Mouse (Mus musculus) stomach, embryonic 16.5 days (tissue): ENCODE measurements around the gene Phox2a. TPM values are rescaled to one million over a fixed set of nuclear protein-coding genes. Genes with fewer than 3 reads are reported as not detected.

Experiments used
- ATAC-seq: fragments of 200-750 bp; cut with Nextera tagmentation; 2 replicates; pipeline ENCODE4 v1.8.0; 2017; ENCODE audit warnings: moderate number of reproducible peaks, moderate TSS enrichment; ENCODE audit not compliant: insufficient read depth, low FRiP score
- H3K27ac ChIP-seq: fragments of 300-500 bp; sonication (generic); 2 replicates; pipeline ENCODE4 v1.5.1; 2014; ENCODE audit warnings: low read length
- H3K27me3 ChIP-seq: fragments of 300-500 bp; sonication (generic); 2 replicates; pipeline ENCODE4 v1.6.1; 2014; ENCODE audit warnings: low read length, control low read depth, mixed read lengths; ENCODE audit not compliant: control insufficient read depth, insufficient read depth
- H3K36me3 ChIP-seq: fragments of 300-500 bp; sonication (generic); 2 replicates; pipeline ENCODE4 v1.6.1; 2014; ENCODE audit warnings: low read length; ENCODE audit not compliant: control insufficient read depth, insufficient read depth
- H3K4me1 ChIP-seq: fragments of 300-500 bp; sonication (generic); 2 replicates; pipeline ENCODE4 v1.6.1; 2014; ENCODE audit warnings: low read length, control low read depth, mixed read lengths; ENCODE audit not compliant: control insufficient read depth, insufficient read depth
- H3K4me2 ChIP-seq: fragments of 300-500 bp; sonication (generic); 2 replicates; pipeline ENCODE4 v1.6.1; 2014; ENCODE audit warnings: low read depth, low read length, mixed read lengths
- H3K4me3 ChIP-seq: fragments of 300-500 bp; sonication (generic); replicated peaks from 2 replicates; pipeline ENCODE4 v1.5.1; 2014; ENCODE audit warnings: mild to moderate bottlenecking, low read length
- H3K9ac ChIP-seq: fragments of 300-500 bp; sonication (generic); 2 replicates; pipeline ENCODE4 v1.6.1; 2014; ENCODE audit warnings: low read length
- H3K9me3 ChIP-seq: fragments of 300-500 bp; sonication (generic); replicated peaks from 2 replicates; pipeline ENCODE4 v1.6.1; 2016; ENCODE audit warnings: low read length, control low read depth; ENCODE audit not compliant: control insufficient read depth
- WGBS: fragments of 180-500 bp; shearing (Covaris S2); extraction: QIAGEN DNeasy Blood & Tissue Kit; methylation state at CpG from one replicate; pipeline ENCODE4 v1.1.7; 2014; 5-methylcytosine and 5-hydroxymethylcytosine counted together
- polyA plus RNA-seq: library from polyadenylated mRNA; unstranded; fragments of >200 nt; fragmentation: Nextera tagmentation; extraction: Ambion mirVana; gene quantifications from 2 replicates; pipeline ENCODE4 v1.2.1, GENCODE M21; 2015

The Phox2a gene
- polyA plus RNA-seq, 1 experiment from 2014 or later: 2.6 TPM

DNA sequence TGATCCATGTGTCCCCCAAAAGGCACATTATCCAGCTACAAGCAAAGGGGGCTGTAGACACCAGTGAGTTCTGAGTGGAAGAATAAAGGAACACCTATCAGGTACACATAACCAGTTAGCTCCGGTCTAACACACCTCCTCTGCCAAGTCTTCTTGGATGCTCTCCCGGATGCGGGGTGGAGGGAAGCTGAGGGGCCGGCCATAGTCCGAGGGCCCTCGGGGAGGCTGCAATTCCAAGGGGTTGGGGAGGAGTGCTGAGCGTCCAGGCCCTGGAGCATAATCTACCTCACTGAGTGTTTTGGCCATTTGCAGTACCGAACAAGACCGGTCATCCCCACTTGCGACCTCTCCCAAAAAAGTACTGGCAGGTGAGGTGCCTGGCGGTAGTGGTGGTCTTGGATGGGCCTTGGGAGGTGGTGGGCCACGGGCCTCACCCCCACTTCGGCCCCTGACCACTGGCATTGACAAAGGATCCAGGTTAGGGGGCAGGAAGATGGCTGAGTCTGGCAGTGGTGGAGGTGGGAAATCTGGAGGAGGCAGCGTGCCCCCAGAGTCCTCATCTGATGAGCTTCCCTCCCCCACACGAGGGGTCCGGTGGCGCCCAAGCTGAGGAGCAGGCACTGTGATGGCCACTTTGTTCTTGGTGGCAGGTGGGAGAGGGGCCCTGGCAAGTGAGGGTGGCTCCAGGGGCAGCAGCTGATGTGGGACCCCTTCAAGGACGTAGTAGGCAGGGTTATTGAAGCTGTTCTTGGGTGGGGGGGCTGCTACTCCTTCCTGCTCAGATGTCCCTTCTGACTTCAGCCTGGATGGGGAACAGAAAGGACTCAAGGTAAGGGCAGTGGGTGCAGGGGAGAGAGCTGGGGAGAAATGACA is 5.9 kb downstream of the Phox2a start:
- no peak overlapping the region for H3K4me3 ChIP-seq
- H3K4me2 ChIP-seq: no peak overlapping the region
- H3K4me1 ChIP-seq: peaks cover 12% of the 10 kb centered on the region
- peaks cover 29% of the 10 kb centered on the region for H3K36me3 ChIP-seq
- no peaks in the 10 kb centered on the region for H3K9me3 ChIP-seq
- no peak overlapping the region for H3K9ac ChIP-seq
- H3K27ac ChIP-seq: no peak overlapping the region
- WGBS: 85% methylated on average over 18 of the region's 18 CpGs
- peaks cover 30% of the 10 kb centered on the region for H3K27me3 ChIP-seq
- ATAC-seq: peak; percentile 19; the same call in 1 of the 2 replicates

DNA sequence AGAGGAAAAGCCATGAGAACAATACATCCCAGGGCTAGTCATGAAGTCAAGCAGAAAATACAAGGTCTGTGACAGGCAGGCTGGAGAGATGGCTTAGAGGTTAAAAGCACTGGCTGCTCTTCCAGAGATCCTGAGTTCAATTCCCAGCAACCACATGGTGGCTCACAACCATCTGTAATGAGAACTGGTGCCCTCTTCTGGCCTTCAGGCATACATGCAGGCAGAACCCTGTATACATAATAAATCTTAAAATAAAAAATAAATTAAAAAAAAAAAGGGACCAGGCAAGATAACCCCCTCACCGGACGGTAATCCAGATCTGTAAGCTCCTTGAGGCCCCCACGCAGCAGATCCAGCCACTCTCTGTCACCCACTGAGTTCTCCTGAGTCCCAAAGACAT is 12.3 kb downstream of the Phox2a start:
- WGBS: 92% methylated on average over 3 of the region's 3 CpGs
- H3K9ac ChIP-seq: no peak overlapping the region
- ATAC-seq: no peak

DNA sequence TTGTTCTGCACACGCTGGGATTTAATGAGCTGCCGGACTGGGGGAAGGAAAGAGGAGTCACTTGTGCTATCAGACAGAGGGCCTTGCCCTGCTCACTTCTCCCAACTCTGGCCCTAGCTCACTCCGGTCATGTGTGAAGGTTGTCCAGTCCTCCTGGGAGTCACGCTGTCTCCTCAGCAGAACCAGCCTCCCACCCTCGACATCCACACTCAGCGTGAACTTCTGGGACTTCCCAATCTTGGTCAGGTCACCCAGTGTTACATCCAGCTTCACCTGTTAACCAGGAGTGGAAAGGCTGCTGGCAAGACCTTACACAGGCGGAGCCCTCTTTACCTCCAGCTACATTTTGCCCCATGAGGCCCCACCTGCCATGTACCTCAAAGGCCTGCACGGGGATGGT is 13.3 kb downstream of the Phox2a start:
- Histone ChIP-seq H3K27me3 (no peaks in the 10 kb centered on the region), H3K36me3 (peaks cover 63% of the 10 kb centered on the region), H3K9ac (no peak overlapping the region), H3K27ac (no peak overlapping the region), H3K9me3 (no peaks in the 10 kb centered on the region), H3K4me1 (peaks cover 23% of the 10 kb centered on the region), H3K4me3 (no peak overlapping the region), H3K4me2 (no peak overlapping the region)
- no peak for ATAC-seq
- WGBS: 88% methylated on average over 8 of the region's 8 CpGs

More for the DNA sequence above, 12.3 kb downstream of the Phox2a start:
- H3K27ac ChIP-seq: no peak overlapping the region
- peaks cover 15% of the 10 kb centered on the region for H3K4me1 ChIP-seq
- H3K9me3 ChIP-seq: no peaks in the 10 kb centered on the region
- peaks cover 67% of the 10 kb centered on the region for H3K36me3 ChIP-seq
- no peak overlapping the region for H3K4me2 ChIP-seq
- no peaks in the 10 kb centered on the region for H3K27me3 ChIP-seq
- H3K4me3 ChIP-seq: no peak overlapping the region

DNA sequence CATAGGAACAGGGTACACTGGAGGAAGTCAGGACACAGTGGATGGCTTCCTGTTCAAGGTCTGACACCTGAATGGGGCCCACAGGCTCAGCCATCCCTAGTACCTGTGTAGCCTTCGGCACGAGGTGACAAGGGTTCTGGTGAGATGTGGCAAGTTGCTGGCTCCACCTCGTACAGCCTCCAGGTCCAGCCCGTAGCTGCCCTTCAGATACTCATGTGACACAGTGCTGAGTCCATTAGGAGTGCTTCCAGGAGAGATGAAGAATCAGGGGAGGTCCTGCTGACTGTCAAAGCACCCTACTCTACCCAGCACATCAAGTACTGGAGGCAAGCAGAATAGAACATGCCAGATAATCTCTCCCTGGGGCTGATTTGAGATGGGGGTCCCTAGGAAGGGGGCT is 14.3 kb downstream of the Phox2a start:
- Histone ChIP-seq H3K9me3 (no peaks in the 10 kb centered on the region), H3K4me1 (peaks cover 23% of the 10 kb centered on the region), H3K9ac (no peak overlapping the region), H3K4me2 (no peak overlapping the region), H3K27ac (no peak overlapping the region), H3K27me3 (no peaks in the 10 kb centered on the region), H3K36me3 (peaks cover 57% of the 10 kb centered on the region), H3K4me3 (no peak overlapping the region)
- WGBS: 87% methylated on average over 4 of the region's 4 CpGs
- no peak for ATAC-seq

DNA sequence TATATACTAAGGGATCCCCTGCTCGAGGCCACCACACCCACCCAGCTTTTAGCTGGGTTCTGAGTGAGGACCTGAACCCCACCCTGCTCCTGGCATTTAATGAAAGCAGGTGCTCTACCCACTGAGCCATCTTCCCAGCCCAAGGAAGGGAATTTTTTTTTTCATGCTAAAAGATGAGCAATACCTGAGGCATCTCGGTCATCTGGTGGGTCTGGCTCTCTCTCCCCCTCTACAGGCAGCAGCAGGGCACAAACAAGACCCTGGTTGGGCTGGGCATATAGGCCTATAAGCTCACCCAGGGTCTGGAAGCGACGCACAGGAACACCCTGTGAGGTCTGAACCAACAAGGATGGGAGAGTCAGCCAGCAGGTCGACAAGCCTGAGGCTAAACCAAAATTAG is 15.2 kb downstream of the Phox2a start:
- Histone ChIP-seq H3K4me3 (no peak overlapping the region), H3K4me1 (peaks cover 23% of the 10 kb centered on the region), H3K9me3 (no peaks in the 10 kb centered on the region), H3K9ac (no peak overlapping the region), H3K27me3 (no peaks in the 10 kb centered on the region), H3K36me3 (peaks cover 49% of the 10 kb centered on the region), H3K27ac (no peak overlapping the region), H3K4me2 (no peak overlapping the region)
- no peak for ATAC-seq
- 61% methylated on average over 5 of the region's 5 CpGs for WGBS

DNA sequence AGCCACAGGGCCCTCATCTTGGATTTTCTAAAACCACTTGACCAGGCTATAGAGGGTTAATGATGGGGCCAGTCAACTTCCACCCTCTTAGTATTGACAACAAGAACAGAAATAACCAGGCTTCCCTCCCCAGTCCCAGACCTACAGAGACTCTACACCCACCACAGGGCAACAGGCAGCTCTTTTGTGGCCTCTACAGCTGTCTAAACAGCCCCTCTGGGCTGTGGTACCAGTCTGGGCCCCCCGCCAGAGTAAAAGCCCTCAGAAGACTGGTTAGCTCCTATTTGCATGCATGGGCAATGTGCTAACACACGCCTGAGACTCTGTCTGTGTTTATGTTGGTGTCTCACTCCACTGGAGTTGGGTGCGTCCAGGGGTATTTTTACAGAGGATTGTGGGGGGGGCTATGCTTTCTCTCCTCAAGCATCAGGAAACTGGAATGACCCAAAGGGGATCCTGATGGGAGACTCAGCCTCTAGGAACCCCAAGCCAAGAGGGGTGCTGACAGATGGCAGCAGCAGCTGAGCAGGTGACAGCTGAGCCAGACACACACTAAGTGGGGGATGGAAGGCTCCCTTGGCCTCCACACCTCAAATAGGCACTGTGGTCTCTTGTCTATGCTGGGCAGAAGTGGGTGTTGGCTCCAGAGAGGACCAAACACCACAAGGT is 15.9 kb downstream of the Phox2a start:
- H3K9ac ChIP-seq: no peak overlapping the region
- H3K4me2 ChIP-seq: 0 out of 2 replicates have a peak overlapping the region, but pooled peaks have one; percentile 82
- peaks cover 45% of the 10 kb centered on the region for H3K36me3 ChIP-seq
- no peak for ATAC-seq
- no peak overlapping the region for H3K4me3 ChIP-seq
- H3K4me1 ChIP-seq: peaks cover 28% of the 10 kb centered on the region
- WGBS: 57% methylated on average over 3 of the region's 3 CpGs
- H3K27ac ChIP-seq: no peak overlapping the region
- H3K9me3 ChIP-seq: no peaks in the 10 kb centered on the region
- no peaks in the 10 kb centered on the region for H3K27me3 ChIP-seq

DNA sequence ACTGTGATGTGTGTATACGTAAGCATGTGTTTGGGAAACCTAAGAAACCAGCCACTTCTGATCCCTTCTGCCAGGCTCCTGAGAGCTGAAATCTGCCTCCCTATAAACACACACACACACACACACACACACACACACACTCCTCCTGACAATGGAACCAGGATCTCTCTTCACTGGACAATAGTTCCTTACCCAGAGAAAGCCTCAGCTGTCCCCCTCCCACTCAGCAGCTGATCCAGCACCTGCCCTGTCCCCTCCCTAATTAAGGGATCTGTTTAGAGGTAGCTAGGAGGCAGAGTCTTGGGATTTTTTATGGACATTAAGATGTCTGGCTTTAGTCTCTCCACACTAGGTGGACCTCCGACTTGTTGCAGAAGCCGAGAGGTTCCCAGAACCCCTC is 16.8 kb downstream of the Phox2a start:
- Histone ChIP-seq H3K9ac (peak overlapping the region; percentile 98), H3K27me3 (no peaks in the 10 kb centered on the region), H3K4me3 (peak overlapping the region; percentile 94; the same call in 1 of the 2 replicates), H3K9me3 (no peaks in the 10 kb centered on the region), H3K4me2 (peak overlapping the region; percentile 82), H3K36me3 (peaks cover 37% of the 10 kb centered on the region), H3K27ac (0 out of 2 replicates have a peak overlapping the region, but pooled peaks have one; percentile 8), H3K4me1 (peaks cover 28% of the 10 kb centered on the region)
- WGBS: 52% methylated on average over 3 of the region's 3 CpGs
- ATAC-seq: no peak

DNA sequence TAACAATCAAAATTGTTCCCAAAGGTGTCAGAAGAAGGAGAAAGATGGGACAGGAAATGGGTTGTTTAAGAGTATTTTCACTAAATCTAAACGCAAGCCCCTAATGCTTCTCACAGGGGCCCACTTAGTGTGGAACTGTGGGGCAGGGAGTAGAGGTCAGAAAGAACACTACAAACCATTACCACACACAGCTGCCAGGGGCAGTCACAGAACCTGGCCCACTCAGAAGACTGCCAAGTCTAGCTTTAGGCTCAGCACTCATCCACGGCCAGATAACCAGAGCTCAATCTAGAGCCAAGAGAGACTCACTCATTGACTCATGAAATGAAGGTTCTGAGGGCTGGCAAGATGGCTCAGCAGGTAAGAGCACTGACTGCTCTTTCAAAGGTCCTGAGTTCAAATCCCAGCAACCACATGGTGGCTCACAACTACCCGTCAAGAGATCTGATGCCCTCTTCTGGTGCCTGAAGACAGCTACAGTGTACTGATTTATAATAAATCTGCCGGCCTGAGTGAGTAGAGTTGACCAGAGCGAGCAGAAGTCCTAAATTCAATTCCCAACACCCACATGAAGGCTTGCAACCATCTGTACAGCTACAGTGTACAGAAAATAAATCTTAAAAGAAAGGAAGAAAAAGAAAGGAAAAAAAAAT is 17.5 kb downstream of the Phox2a start:
- Histone ChIP-seq H3K27ac (peak overlapping the region; percentile 97), H3K9ac (peak overlapping the region; percentile 98), H3K4me1 (peaks cover 28% of the 10 kb centered on the region), H3K36me3 (peaks cover 30% of the 10 kb centered on the region), H3K9me3 (no peaks in the 10 kb centered on the region), H3K27me3 (no peaks in the 10 kb centered on the region), H3K4me3 (peak overlapping the region; percentile 94), H3K4me2 (peak overlapping the region; percentile 82)
- ATAC-seq: no peak
- WGBS: 28% methylated on average over 5 of the region's 5 CpGs
